Mouse (Mus musculus) limb, embryonic 14.5 days (tissue): Measurements from ENCODE around the gene Cog8. TPM values are rescaled to one million over a fixed set of nuclear protein-coding genes. Genes with fewer than 3 reads are reported as not detected.

Experiments
- ATAC-seq: fragments of 200-750 bp; cut with Nextera tagmentation; 2 replicates; pipeline ENCODE4 v1.8.0; 2017; ENCODE audit warnings: low read depth, moderate number of reproducible peaks, moderate TSS enrichment; ENCODE audit not compliant: low FRiP score
- DNase-seq: peaks from one replicate; pipeline ENCODE4 v3.0.0-alpha.2; 2015; ENCODE audit warnings: low spot score
- H3K27ac ChIP-seq: fragments of 300-500 bp; sonication (generic); replicated peaks from 2 replicates; pipeline ENCODE4 v1.5.1; 2014; ENCODE audit warnings: low read depth, mild to moderate bottlenecking, low read length, moderate library complexity, mixed read lengths
- H3K27me3 ChIP-seq: fragments of 300-500 bp; sonication (generic); 2 replicates; pipeline ENCODE4 v1.6.1; 2014; ENCODE audit warnings: low read length, mixed read lengths; ENCODE audit not compliant: control insufficient read depth, insufficient read depth
- H3K36me3 ChIP-seq: fragments of 300-500 bp; sonication (generic); 2 replicates; pipeline ENCODE4 v1.6.1; 2014; ENCODE audit warnings: mild to moderate bottlenecking, low read length, moderate library complexity, mixed read lengths; ENCODE audit not compliant: control insufficient read depth, insufficient read depth
- H3K4me1 ChIP-seq: fragments of 300-500 bp; sonication (generic); 2 replicates; pipeline ENCODE4 v1.6.1; 2014; ENCODE audit warnings: antibody characterized with exemption, low read length, mixed read lengths; ENCODE audit not compliant: control insufficient read depth, insufficient read depth
- H3K4me2 ChIP-seq: fragments of 300-500 bp; sonication (generic); replicated peaks from 2 replicates; pipeline ENCODE4 v1.6.1; 2014; ENCODE audit warnings: low read depth, mild to moderate bottlenecking, low read length, moderate library complexity; ENCODE audit not compliant: severe bottlenecking
- H3K4me3 ChIP-seq: fragments of 300-500 bp; sonication (generic); replicated peaks from 2 replicates; pipeline ENCODE4 v1.5.1; 2014; ENCODE audit warnings: low read length
- H3K9ac ChIP-seq: fragments of 300-500 bp; sonication (generic); 2 replicates; pipeline ENCODE4 v1.6.1; 2014; ENCODE audit warnings: mild to moderate bottlenecking, low read depth, low read length, moderate library complexity; ENCODE audit not compliant: severe bottlenecking
- H3K9me3 ChIP-seq: fragments of 300-500 bp; sonication (generic); 2 replicates; pipeline ENCODE4 v1.6.1; 2016; ENCODE audit warnings: low read length; ENCODE audit not compliant: control insufficient read depth
- POLR2A ChIP-seq: fragments of 200-500 bp; IDR thresholded peaks from 2 replicates; pipeline ENCODE4 v1.8.0; 2012; ENCODE audit warnings: inconsistent platforms, mild to moderate bottlenecking, moderate library complexity, borderline replicate concordance; ENCODE audit not compliant: insufficient read depth, insufficient read length; ENCODE audit errors: extremely low read depth
- WGBS: fragments of 180-500 bp; shearing (Covaris S2); extraction: QIAGEN DNeasy Blood & Tissue Kit; methylation state at CpG from one replicate; pipeline ENCODE4 v1.1.7; 2014; 5-methylcytosine and 5-hydroxymethylcytosine counted together
- polyA plus RNA-seq, 2 experiments: library from polyadenylated mRNA; depleted of rRNA in 1 of 2; stranded (reverse) in 1 of 2; unstranded in 1 of 2; fragments of >200 nt; fragmentation: Nextera tagmentation in 1 of 2; extraction: Ambion mirVana in 1 of 2; gene quantifications; 2 replicates each; pipeline versions ENCODE4 v1.2.1 to v1.2.3; 2012 to 2014

Cog8 gene
- polyA plus RNA-seq, 2 experiments, result 40.9 to 56.7 TPM

- DNase-seq, result peak; percentile 91
- H3K27ac ChIP-seq, result peak within 1 kb of the TSS; percentile 61
- peak within 1 kb of the TSS; percentile 92 for H3K9ac ChIP-seq
- H3K4me2 ChIP-seq, result peak within 1 kb of the TSS; percentile 71
- H3K9me3 ChIP-seq, result no peaks in the 10 kb centered on the region
- TF ChIP-seq POLR2A, result peak; percentile 58; the same call in 1 of the 2 replicates
- 9% methylated on average over 31 of the region's 66 CpGs for WGBS
- H3K36me3 ChIP-seq, result peaks cover 4% of the 10 kb centered on the region; the same call in 1 of the 2 replicates
- H3K4me1 ChIP-seq, result peaks cover 7% of the 10 kb centered on the region
- ATAC-seq, result peak; percentile 96
- no peaks in the 10 kb centered on the region for H3K27me3 ChIP-seq
- H3K4me3 ChIP-seq, result peak within 1 kb of the TSS; percentile 99
Measured at GRCm38 (mm10) chr8:107030650-107031576, 25.6 kb downstream of the Cog8 start, which contains the start of gene Vps4a. Vps4a (plus strand) TSS chr8:107031222.

- H3K4me3 ChIP-seq, result no peak overlapping the region
- H3K36me3 ChIP-seq, result no peaks in the 10 kb centered on the region; the same call in 1 of the 2 replicates
- H3K4me2 ChIP-seq, result no peak overlapping the region
- no peak for TF ChIP-seq POLR2A
- H3K9me3 ChIP-seq, result no peaks in the 10 kb centered on the region
- DNase-seq (no peak), ATAC-seq (no peak)
- no peak overlapping the region for H3K27ac ChIP-seq
- H3K9ac ChIP-seq, result no peak overlapping the region
- peaks cover 7% of the 10 kb centered on the region for H3K4me1 ChIP-seq
- 71% methylated on average over 5 of the region's 5 CpGs for WGBS
- no peaks in the 10 kb centered on the region for H3K27me3 ChIP-seq
Measured at GRCm38 (mm10) chr8:107030058-107030457, 26.4 kb downstream of the Cog8 start.

GRCm38 (mm10) chr8:107029310-107029709, 27.2 kb downstream of the Cog8 start:
- Histone ChIP-seq H3K27me3 (no peaks in the 10 kb centered on the region), H3K36me3 (no peaks in the 10 kb centered on the region; the same call in 1 of the 2 replicates), H3K4me2 (no peak overlapping the region), H3K4me3 (no peak overlapping the region), H3K9ac (no peak overlapping the region), H3K27ac (no peak overlapping the region), H3K4me1 (peaks cover 7% of the 10 kb centered on the region), H3K9me3 (no peaks in the 10 kb centered on the region)
- WGBS, result 81% methylated on average over 3 of the region's 3 CpGs
- ATAC-seq (no peak), DNase-seq (no peak)
- no peak for TF ChIP-seq POLR2A

- Histone ChIP-seq H3K27ac (no peak overlapping the region), H3K9ac (no peak overlapping the region), H3K36me3 (no peaks in the 10 kb centered on the region), H3K4me2 (no peak overlapping the region), H3K4me1 (no peaks in the 10 kb centered on the region), H3K4me3 (no peak overlapping the region), H3K27me3 (no peaks in the 10 kb centered on the region), H3K9me3 (no peaks in the 10 kb centered on the region)
- TF ChIP-seq POLR2A, result no peak
- 89% methylated on average over 8 of the region's 8 CpGs for WGBS
- no peak for DNase-seq
- no peak for ATAC-seq
Measured at GRCm38 (mm10) chr8:107023479-107023878, 33.0 kb downstream of the Cog8 start.

- 100% methylated on average over 1 of the region's 1 CpGs for WGBS
- peaks cover 30% of the 10 kb centered on the region for H3K36me3 ChIP-seq
- H3K9me3 ChIP-seq, result no peaks in the 10 kb centered on the region
- H3K4me1 ChIP-seq, result no peaks in the 10 kb centered on the region
- H3K27me3 ChIP-seq, result no peaks in the 10 kb centered on the region
- no peak for TF ChIP-seq POLR2A
- DNase-seq (no peak), ATAC-seq (no peak)
- no peak overlapping the region for H3K4me3 ChIP-seq
- no peak overlapping the region for H3K9ac ChIP-seq
- H3K4me2 ChIP-seq, result no peak overlapping the region
- no peak overlapping the region for H3K27ac ChIP-seq
Measured at GRCm38 (mm10) chr8:107014915-107015314, 41.6 kb downstream of the Cog8 start.
